Comparison of ENCODE assay signal across 16 mouse cellular contexts in genomic region chr12:117994938-117995337, GRCm38 (mm10).
DNase-seq lines count a peak whose midpoint lies in the region; ATAC-seq and TF ChIP-seq lines count a peak whose summit lies in the region.
"Had no signal": no experiment of that assay in that cellular context is flagged by ENCODE, and none has a peak within 500 bp of the region (broad histone marks: within the 10 kb centered on the region; RNA-seq: fewer than 3 reads in every experiment).

No protein-coding gene starts in this region.

- no peaks in the 10 kb centered on the region for H3K36me3 ChIP-seq in CH12.LX (replicated peaks in 1 of 2; ENCODE audit: control insufficient read depth in 1 of 2, insufficient read depth in 1 of 2, low read length in 1 of 2)
- no peaks in the 10 kb centered on the region for H3K36me3 ChIP-seq in macrophage (ENCODE audit: inconsistent target)
- no peaks in the 10 kb centered on the region for H3K36me3 ChIP-seq in thymus, adult 2 months (ENCODE audit: control insufficient read depth, insufficient read depth, low read length)
- no peaks in the 10 kb centered on the region for H3K36me3 ChIP-seq in heart, embryonic 11.5 days (ENCODE audit: control insufficient read depth, insufficient read depth, low read length)
- no peaks in the 10 kb centered on the region for H3K36me3 ChIP-seq in embryonic facial prominence, embryonic 10.5 days (replicated peaks)
- H3K36me3 ChIP-seq: heart, embryonic 12.5 days; limb, embryonic 13.5 days had no signal

- TF ChIP-seq POLR2A in CH12.LX (IDR thresholded peaks at IDR 0.05; ENCODE audit: low read depth, low read length), result peak; percentile 52
- no peak for TF ChIP-seq POLR2A in thymus, adult 2 months (IDR thresholded peaks at IDR 0.05; ENCODE audit: control insufficient read depth, extremely low read depth, insufficient read depth, low read length, poor library complexity)

- peaks cover 7 to 23% of the 10 kb centered on the region in 2 experiments for H3K4me1 ChIP-seq in CH12.LX (ENCODE audit: control insufficient read depth in 1 of 2, insufficient read depth in 2 of 2)
- peaks cover 4% of the 10 kb centered on the region for H3K4me1 ChIP-seq in thymus, adult 2 months (replicated peaks; ENCODE audit: control insufficient read depth, insufficient read depth, low read length)
- H3K4me1 ChIP-seq in heart, embryonic 11.5 days (ENCODE audit: control insufficient read depth, insufficient read depth, low read length), result no peaks in the 10 kb centered on the region
- 0 out of 2 replicates have a peak, but pooled peaks cover 3% of the 10 kb centered on the region for H3K4me1 ChIP-seq in embryonic facial prominence, embryonic 10.5 days
- H3K4me1 ChIP-seq: heart, embryonic 12.5 days; limb, embryonic 13.5 days had no signal

- peak; percentile 27; the same call in 1 of the 2 replicates for TF ChIP-seq EP300 in CH12.LX (IDR thresholded peaks at IDR 0.05; ENCODE audit: low read length)

- WGBS in macrophage (ENCODE audit: missing documents), result 24% methylated on average over 9 of the region's 9 CpGs
- 27% methylated on average over 9 of the region's 9 CpGs for WGBS in thymus, adult 2 months
- 74% methylated on average over 9 of the region's 9 CpGs for WGBS in heart, embryonic 11.5 days (ENCODE audit: insufficient replicate concordance)
- WGBS in embryonic facial prominence, embryonic 10.5 days, result 59% methylated on average over 9 of the region's 9 CpGs

- H3K9ac ChIP-seq in CH12.LX (ENCODE audit: insufficient read depth, low read depth), result peak overlapping the region; percentile 97
- H3K9ac ChIP-seq in heart, embryonic 11.5 days (ENCODE audit: low read depth, low read length), result no peak overlapping the region
- H3K9ac ChIP-seq: heart, embryonic 12.5 days; limb, embryonic 13.5 days; lung, embryonic 14.5 days had no signal

- peak overlapping the region; percentile 41 for H3K4me2 ChIP-seq in CH12.LX (ENCODE audit: insufficient read depth, low read depth, poor library complexity, severe bottlenecking)
- no peak overlapping the region for H3K4me2 ChIP-seq in heart, embryonic 11.5 days
- H3K4me2 ChIP-seq: heart, embryonic 12.5 days; limb, embryonic 13.5 days; lung, embryonic 14.5 days had no signal

- TF ChIP-seq RAD21 in CH12.LX (IDR thresholded peaks at IDR 0.05; ENCODE audit: low read depth, low read length), result no peak; the same call in 1 of the 2 replicates

- peak overlapping the region; percentile 7 to 54 (median 50) for H3K4me3 ChIP-seq in CH12.LX (replicated peaks in 1 of 3; ENCODE audit: low read depth in 2 of 3, low read length in 2 of 3, poor library complexity in 1 of 3)
- peak overlapping the region; percentile 2; the same call in 1 of the 2 replicates for H3K4me3 ChIP-seq in macrophage (ENCODE audit: inconsistent target)
- peak overlapping the region; percentile 34 for H3K4me3 ChIP-seq in thymus, adult 2 months (ENCODE audit: control insufficient read depth, insufficient read depth, low read length)
- H3K4me3 ChIP-seq in heart, embryonic 11.5 days (ENCODE audit: low read depth, low read length), result no peak overlapping the region
- no peak overlapping the region for H3K4me3 ChIP-seq in embryonic facial prominence, embryonic 10.5 days
- H3K4me3 ChIP-seq: heart, embryonic 12.5 days; limb, embryonic 13.5 days had no signal

- dilution Hi-C loops in CH12.LX (cut with MboI; ENCODE audit: extremely low pct_ligation_motif_present, extremely low pct_unique_long_range_greater_than_20kb, low sequenced_read_pairs), result no loop called here

- DNase-seq in B cell, adult 2 months, result peak; percentile 6 to 10
- DNase-seq in CH12.LX (ENCODE audit: extremely low read depth), result peak; percentile 89
- peak; percentile 8 for DNase-seq in thymus, adult 2 months
- no peak for DNase-seq in right cerebral cortex, adult 2 months (ENCODE audit: low spot score in 2 of 2)
- DNase-seq in embryonic facial prominence, embryonic 10.5 days (ENCODE audit: low spot score), result no peak
- DNase-seq: adrenal gland, postnatal 36 days; cerebellum, adult 11 months; embryo, embryonic 11 days; kidney, adult 8-10 months; lung, embryonic 14.5 days; midbrain, embryonic 14.5 days; right cerebral cortex, postnatal 4 days had no signal

- in situ Hi-C loops in CH12.LX (cut with MboI; ENCODE audit: low pct_ligation_motif_present, low pct_unique_long_range_greater_than_20kb, low sequenced_read_pairs), result loop anchor here (5.0 to 25.0 kb wide), 3 partner anchors 183 to 867 kb away; partner anchors contain the start of gene Cdca7l

- ATAC-seq in heart, embryonic 11.5 days (replicated peaks; ENCODE audit: insufficient number of reproducible peaks, low FRiP score, low TSS enrichment), result no peak

- no peaks in the 10 kb centered on the region for H3K27me3 ChIP-seq in CH12.LX (replicated peaks)
- no peaks in the 10 kb centered on the region for H3K27me3 ChIP-seq in thymus, adult 2 months (ENCODE audit: control insufficient read depth, insufficient read depth, low read length)
- no peaks in the 10 kb centered on the region for H3K27me3 ChIP-seq in heart, embryonic 11.5 days (ENCODE audit: control insufficient read depth, insufficient read depth, low read length)
- H3K27me3 ChIP-seq in embryonic facial prominence, embryonic 10.5 days (replicated peaks; ENCODE audit: low read depth, poor library complexity, severe bottlenecking), result peaks cover 46% of the 10 kb centered on the region

- H3K27ac ChIP-seq in CH12.LX (ENCODE audit: insufficient read depth, low read depth) (peak overlapping the region; percentile 81), macrophage (no peak overlapping the region)
- H3K27ac ChIP-seq in thymus, adult 2 months (ENCODE audit: control insufficient read depth, insufficient read depth, low read length), result no peak overlapping the region
- no peak overlapping the region for H3K27ac ChIP-seq in heart, embryonic 11.5 days (ENCODE audit: low read depth, low read length)
- H3K27ac ChIP-seq in embryonic facial prominence, embryonic 10.5 days (replicated peaks), result no peak overlapping the region
- H3K27ac ChIP-seq: limb, embryonic 13.5 days had no signal

- H3K9me3 ChIP-seq in CH12.LX (replicated peaks; ENCODE audit: low read length), result no peaks in the 10 kb centered on the region
- no peaks in the 10 kb centered on the region for H3K9me3 ChIP-seq in heart, embryonic 11.5 days (replicated peaks; ENCODE audit: control insufficient read depth, low read length)
- no peaks in the 10 kb centered on the region for H3K9me3 ChIP-seq in embryonic facial prominence, embryonic 10.5 days
- H3K9me3 ChIP-seq: heart, embryonic 12.5 days; limb, embryonic 13.5 days had no signal

- H3K79me2 ChIP-seq in CH12.LX (replicated peaks; ENCODE audit: control insufficient read depth, extremely low read depth, insufficient read depth, poor library complexity, severe bottlenecking) (no peaks in the 10 kb centered on the region), macrophage (ENCODE audit: inconsistent target) (no peaks in the 10 kb centered on the region)

- peak in 1 of 2 experiments; percentile 47; a peak in 2 of 4 replicates for TF ChIP-seq CTCF in CH12.LX (conservative IDR thresholded peaks at IDR 0.05 in 1 of 2, IDR thresholded peaks at IDR 0.05 in 1 of 2; ENCODE audit: low read depth in 2 of 2, low read length in 2 of 2)
- TF ChIP-seq CTCF in thymus, adult 2 months (IDR thresholded peaks at IDR 0.05; ENCODE audit: borderline replicate concordance, control insufficient read depth, extremely low read depth, insufficient read depth, low read length, poor library complexity), result 0 out of 2 replicates have a peak, but pooled peaks have one; percentile 29

TF ChIP-seq in CH12.LX, 34 proteins besides CTCF, POLR2A, EP300 and RAD21 (continues in another document):
- peak; percentile 72; the same call in 1 of the 2 replicates for TF ChIP-seq TCF12 (IDR thresholded peaks at IDR 0.05; ENCODE audit: low read depth, low read length)
- TF ChIP-seq ZC3H11A (IDR thresholded peaks at IDR 0.05; ENCODE audit: low read depth, low read length), result no peak
- TF ChIP-seq BHLHE40 (IDR thresholded peaks at IDR 0.05; ENCODE audit: low read depth, low read length), result peak; percentile 64
- TF ChIP-seq JUN (IDR thresholded peaks at IDR 0.05; ENCODE audit: insufficient read depth, low read depth, low read length), result no peak
- peak; percentile 86 for TF ChIP-seq IRF4 (IDR thresholded peaks at IDR 0.05; ENCODE audit: low read depth, low read length)
- TF ChIP-seq NELFE (IDR thresholded peaks at IDR 0.05; ENCODE audit: low read depth, low read length), result peak; percentile 55; the same call in 1 of the 2 replicates
- TF ChIP-seq CHD2 (IDR thresholded peaks at IDR 0.05; ENCODE audit: low read length), result no peak
- no peak for TF ChIP-seq PAX5 (IDR thresholded peaks at IDR 0.05; ENCODE audit: low read length)
- TF ChIP-seq ZMIZ1 (IDR thresholded peaks at IDR 0.05; ENCODE audit: low read depth, low read length), result peak; percentile 52; the same call in 1 of the 2 replicates
- peak; percentile 52; the same call in 1 of the 2 replicates for TF ChIP-seq TBP (conservative IDR thresholded peaks at IDR 0.05; ENCODE audit: low read depth, low read length)
- peak; percentile 33; the same call in 1 of the 2 replicates for TF ChIP-seq MEF2A (IDR thresholded peaks at IDR 0.05; ENCODE audit: borderline replicate concordance, low read depth, low read length)
- 0 out of 2 replicates have a peak, but pooled peaks have one; percentile 56 for TF ChIP-seq RCOR1 (conservative IDR thresholded peaks at IDR 0.05; ENCODE audit: low read depth, low read length)
- TF ChIP-seq MYC (IDR thresholded peaks at IDR 0.05; ENCODE audit: low read depth, low read length), result peak; percentile 84
- no peak for TF ChIP-seq ZNF384 (IDR thresholded peaks at IDR 0.05; ENCODE audit: low read depth, low read length)
- no peak for TF ChIP-seq NRF1 (IDR thresholded peaks at IDR 0.05; ENCODE audit: low read depth, low read length)
- TF ChIP-seq MXI1 (IDR thresholded peaks at IDR 0.05; ENCODE audit: low read depth, low read length), result peak; percentile 48; the same call in 1 of the 2 replicates
- TF ChIP-seq ETS1 (conservative IDR thresholded peaks at IDR 0.05; ENCODE audit: low read depth, low read length), result peak; percentile 77
- TF ChIP-seq MAFK (IDR thresholded peaks at IDR 0.05; ENCODE audit: insufficient replicate concordance, low read length), result peak; percentile 37; the same call in 1 of the 2 replicates
- TF ChIP-seq GABPA (IDR thresholded peaks at IDR 0.05; ENCODE audit: insufficient replicate concordance, low read depth, low read length), result no peak
- TF ChIP-seq CHD1 (IDR thresholded peaks at IDR 0.05; ENCODE audit: low read depth, low read length), result no peak; the same call in 1 of the 2 replicates
- peak; percentile 59 for TF ChIP-seq HCFC1 (IDR thresholded peaks at IDR 0.05; ENCODE audit: low read depth, low read length)
- TF ChIP-seq KAT2A (IDR thresholded peaks at IDR 0.05; ENCODE audit: insufficient replicate concordance, low read length), result 0 out of 2 replicates have a peak, but pooled peaks have one; percentile 43
- TF ChIP-seq SIN3A (IDR thresholded peaks at IDR 0.05; ENCODE audit: low read length), result peak; percentile 64; the same call in 1 of the 2 replicates
- TF ChIP-seq USF1 (IDR thresholded peaks at IDR 0.05; ENCODE audit: low read depth, low read length), result no peak

Comparison
In these comparisons a context has a peak if more than half of its experiments do, and no peak if none do; other contexts are left out.
1. DNase-seq: peak in B cell, adult 2 months (2 of 2), CH12.LX (single experiment) and thymus, adult 2 months (single experiment); none in right cerebral cortex, adult 2 months (0 of 2) and embryonic facial prominence, embryonic 10.5 days (single experiment).
2. H3K4me3 ChIP-seq: peak in CH12.LX (3 of 3), macrophage (single experiment) and thymus, adult 2 months (single experiment); none in heart, embryonic 11.5 days (single experiment) and embryonic facial prominence, embryonic 10.5 days (single experiment).